Mouse (Mus musculus) hindbrain, embryonic 13.5 days (tissue): ENCODE results near the gene B9d2. TPM values are rescaled to one million over a fixed set of nuclear protein-coding genes. Genes with fewer than 3 reads are reported as not detected.

Source experiments
- ATAC-seq: fragments of 200-750 bp; cut with Nextera tagmentation; 2 replicates; pipeline ENCODE4 v1.8.0; 2017; ENCODE audit warnings: moderate TSS enrichment; ENCODE audit not compliant: low FRiP score
- H3K27ac ChIP-seq: fragments of 300-500 bp; sonication (generic); 2 replicates; pipeline ENCODE4 v1.5.1; 2015; ENCODE audit warnings: inconsistent platforms, mild to moderate bottlenecking, moderate library complexity
- H3K27me3 ChIP-seq: fragments of 300-500 bp; sonication (generic); 2 replicates; pipeline ENCODE4 v1.6.1; 2015; ENCODE audit warnings: mild to moderate bottlenecking, inconsistent platforms
- H3K36me3 ChIP-seq: fragments of 300-500 bp; sonication (generic); 2 replicates; pipeline ENCODE4 v1.6.1; 2015; ENCODE audit warnings: mild to moderate bottlenecking, inconsistent platforms
- H3K4me1 ChIP-seq: fragments of 300-500 bp; sonication (generic); replicated peaks from 2 replicates; pipeline ENCODE4 v1.6.1; 2015; ENCODE audit warnings: inconsistent platforms
- H3K4me2 ChIP-seq: fragments of 300-500 bp; sonication (generic); 2 replicates; pipeline ENCODE4 v1.6.1; 2015; ENCODE audit warnings: inconsistent platforms, mild to moderate bottlenecking, moderate library complexity
- H3K4me3 ChIP-seq: fragments of 300-500 bp; sonication (generic); 2 replicates; pipeline ENCODE4 v1.5.1; 2015; ENCODE audit warnings: mild to moderate bottlenecking, inconsistent platforms
- H3K9ac ChIP-seq: fragments of 300-500 bp; sonication (generic); 2 replicates; pipeline ENCODE4 v1.6.1; 2015; ENCODE audit warnings: mild to moderate bottlenecking, inconsistent platforms
- H3K9me3 ChIP-seq: fragments of 300-500 bp; sonication (generic); 2 replicates; pipeline ENCODE4 v1.6.1; 2016; ENCODE audit warnings: inconsistent platforms
- WGBS: fragments of 180-500 bp; shearing (Covaris S2); methylation state at CpG from one replicate; pipeline ENCODE4 v1.1.7; 2015; 5-methylcytosine and 5-hydroxymethylcytosine counted together
- polyA plus RNA-seq: library from polyadenylated mRNA; unstranded; fragments of >200 nt; fragmentation: Nextera tagmentation; extraction: Ambion mirVana; gene quantifications from 2 replicates; pipeline ENCODE4 v1.2.1, GENCODE M21; 2015

Gene B9d2
- polyA plus RNA-seq: 40.0 and 41.5 TPM in 2 replicates

DNA sequence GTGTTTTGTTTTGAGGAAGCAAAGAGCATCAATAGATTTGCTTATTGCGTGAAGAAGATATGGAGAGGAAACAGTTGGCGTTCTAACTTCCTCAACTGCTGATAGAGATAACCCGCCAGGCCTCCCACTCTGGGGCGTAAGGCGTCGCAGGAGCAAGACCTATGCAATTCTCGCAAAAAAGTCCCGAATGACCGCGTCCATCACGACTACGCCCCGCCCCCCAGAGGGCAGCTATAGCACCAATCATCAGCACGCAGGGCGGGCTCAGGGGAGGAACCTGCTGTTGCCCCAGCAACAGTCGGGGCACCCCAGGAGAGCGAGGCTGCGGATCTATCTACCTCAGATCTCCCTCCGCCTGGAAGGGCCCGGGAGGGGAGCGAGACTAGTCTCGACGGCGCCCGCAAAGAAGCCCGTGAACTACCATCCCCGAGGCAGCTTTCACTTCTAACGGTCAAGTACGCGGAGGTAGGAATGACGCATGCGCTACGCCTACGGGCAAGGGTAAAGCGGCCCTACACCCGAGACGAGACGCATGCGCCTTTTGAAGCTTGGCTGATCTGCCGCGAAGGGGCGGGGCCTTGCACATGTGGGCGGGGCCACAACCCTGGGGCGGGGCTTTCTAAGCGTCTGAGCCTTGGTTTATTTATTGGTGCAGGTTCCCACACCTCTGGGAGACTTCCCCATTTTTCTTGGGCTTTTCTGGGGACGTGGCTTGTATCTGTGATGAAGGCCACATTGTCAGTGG lies at the start of gene B9d2:
Gene B9d2, plus strand, starts transcription at position 267 of the 745 bp plus-strand sequence.
- H3K27ac ChIP-seq: peak within 1 kb of the TSS; percentile 95
- H3K36me3 ChIP-seq: peaks cover 6% of the 10 kb centered on the region; the same call in 1 of the 2 replicates
- peak within 1 kb of the TSS; percentile 76 for H3K9ac ChIP-seq
- peaks cover 36% of the 10 kb centered on the region for H3K27me3 ChIP-seq
- peak within 1 kb of the TSS; percentile 61 for H3K4me2 ChIP-seq
- under 1% methylated on average over 46 of the region's 46 CpGs for WGBS
- ATAC-seq: peak; percentile 93
- H3K4me3 ChIP-seq: peak within 1 kb of the TSS; percentile 58
- H3K9me3 ChIP-seq: no peaks in the 10 kb centered on the region
- peaks cover 22% of the 10 kb centered on the region for H3K4me1 ChIP-seq

- Histone ChIP-seq H3K4me2 (no peak overlapping the region), H3K27me3 (peaks cover 22% of the 10 kb centered on the region), H3K4me1 (peaks cover 5% of the 10 kb centered on the region), H3K27ac (no peak overlapping the region), H3K36me3 (peaks cover 83% of the 10 kb centered on the region), H3K9ac (no peak overlapping the region), H3K4me3 (no peak overlapping the region), H3K9me3 (no peaks in the 10 kb centered on the region)
- ATAC-seq: no peak
- WGBS: 96% methylated on average over 5 of the region's 5 CpGs
Observed at GRCm38 (mm10) chr7:25632679-25633078, 47.9 kb upstream of the B9d2 start.

DNA sequence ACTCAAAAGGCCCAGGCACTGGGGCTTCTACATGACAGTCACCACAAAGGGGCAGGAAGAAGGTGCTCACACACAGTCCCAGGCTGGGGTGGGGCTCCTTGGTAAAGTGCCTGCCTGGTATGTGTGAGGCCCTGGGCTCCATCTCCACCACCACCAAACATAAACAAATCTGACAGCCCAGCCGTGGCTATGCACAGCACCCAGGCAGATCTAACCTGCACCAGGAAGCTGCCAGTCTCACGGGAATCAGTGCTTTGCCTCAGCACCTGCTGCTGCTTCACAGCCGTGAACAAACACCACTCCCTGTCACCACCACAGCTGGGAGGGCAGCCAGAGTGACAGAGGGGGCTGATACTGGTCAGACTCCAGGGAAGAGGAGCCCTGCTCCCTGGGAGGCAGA lies 44.2 kb upstream of the B9d2 start:
- Histone ChIP-seq H3K27ac (no peak overlapping the region), H3K27me3 (no peaks in the 10 kb centered on the region), H3K9ac (no peak overlapping the region; the same call in 1 of the 2 replicates), H3K4me2 (no peak overlapping the region), H3K9me3 (no peaks in the 10 kb centered on the region), H3K4me1 (no peaks in the 10 kb centered on the region), H3K36me3 (peaks cover 87% of the 10 kb centered on the region), H3K4me3 (no peak overlapping the region)
- no peak for ATAC-seq
- WGBS: 86% methylated on average over 3 of the region's 3 CpGs

- Histone ChIP-seq H3K4me2 (no peak overlapping the region), H3K36me3 (peaks cover 84% of the 10 kb centered on the region), H3K9ac (no peak overlapping the region), H3K4me3 (no peak overlapping the region), H3K27ac (no peak overlapping the region), H3K9me3 (no peaks in the 10 kb centered on the region), H3K27me3 (no peaks in the 10 kb centered on the region), H3K4me1 (no peaks in the 10 kb centered on the region)
- WGBS: 93% methylated on average over 5 of the region's 5 CpGs
- ATAC-seq: no peak
Observed at GRCm38 (mm10) chr7:25637099-25637498, 43.5 kb upstream of the B9d2 start.

DNA sequence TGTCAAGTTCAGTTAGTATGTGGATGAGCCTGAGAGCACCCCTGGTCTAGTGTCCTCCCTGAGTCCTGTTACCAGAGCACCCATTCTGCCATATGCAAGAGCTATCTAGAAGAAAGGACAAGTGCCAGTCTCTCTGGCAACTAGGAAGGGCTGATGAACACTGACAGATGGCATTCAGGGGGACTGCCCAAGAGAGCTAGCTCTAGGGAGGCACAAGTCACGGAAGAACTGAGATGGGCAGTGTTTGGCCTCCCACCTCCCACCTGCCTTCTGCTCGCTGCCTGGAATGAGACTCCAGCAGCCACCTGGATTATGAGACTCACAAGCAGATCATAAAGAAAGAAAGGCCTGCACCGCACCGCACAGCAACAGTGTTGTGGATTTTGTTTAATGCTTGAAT lies 40.8 kb upstream of the B9d2 start:
- H3K27ac ChIP-seq: no peak overlapping the region
- no peak for ATAC-seq
- H3K27me3 ChIP-seq: no peaks in the 10 kb centered on the region
- no peak overlapping the region for H3K9ac ChIP-seq
- H3K4me3 ChIP-seq: no peak overlapping the region
- H3K9me3 ChIP-seq: no peaks in the 10 kb centered on the region
- WGBS: 89% methylated on average over 4 of the region's 4 CpGs
- peaks cover 61% of the 10 kb centered on the region for H3K36me3 ChIP-seq
- no peaks in the 10 kb centered on the region for H3K4me1 ChIP-seq
- H3K4me2 ChIP-seq: no peak overlapping the region

DNA sequence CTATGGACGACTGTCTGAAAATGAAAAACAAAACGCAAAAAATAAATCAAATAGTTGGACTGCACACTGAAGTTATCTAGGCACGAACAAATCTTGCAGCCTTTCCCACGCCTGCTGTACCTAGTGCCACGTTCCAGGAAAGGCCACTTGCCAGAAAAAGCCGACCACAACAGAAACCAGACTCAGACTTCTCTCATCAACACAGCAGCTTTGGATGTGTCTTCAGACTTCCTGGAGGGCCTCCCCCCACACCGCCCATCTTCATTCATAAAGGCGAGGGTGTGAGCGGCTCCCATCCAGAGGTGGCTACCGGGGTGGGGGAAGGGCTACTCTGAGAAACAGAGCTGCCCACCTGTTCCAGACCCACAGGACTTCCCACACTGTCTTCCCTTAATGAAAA lies 36.4 kb upstream of the B9d2 start:
- ATAC-seq: no peak
- Histone ChIP-seq H3K4me3 (no peak overlapping the region), H3K27me3 (no peaks in the 10 kb centered on the region), H3K9ac (no peak overlapping the region), H3K27ac (no peak overlapping the region), H3K4me2 (no peak overlapping the region), H3K9me3 (no peaks in the 10 kb centered on the region), H3K4me1 (no peaks in the 10 kb centered on the region), H3K36me3 (peaks cover 33% of the 10 kb centered on the region)
- 86% methylated on average over 10 of the region's 10 CpGs for WGBS

DNA sequence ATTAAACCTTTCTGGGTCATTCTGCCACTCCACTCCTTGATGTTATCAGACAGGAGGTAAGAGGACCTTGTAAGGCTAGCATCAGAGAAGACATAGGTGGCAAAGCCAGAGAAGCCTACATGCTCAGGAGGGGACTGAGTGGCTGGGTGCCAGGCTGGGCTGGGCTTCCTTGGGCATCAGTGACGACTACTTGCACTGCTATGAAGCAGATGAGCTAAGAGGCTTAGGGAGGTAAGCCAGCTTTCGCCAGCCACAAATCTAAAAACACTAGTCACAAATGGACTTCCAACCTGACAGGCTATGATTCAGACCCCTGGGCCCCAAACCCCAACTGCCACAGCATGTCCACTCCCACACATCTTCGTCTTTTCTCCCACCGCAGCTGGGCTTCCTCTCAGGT lies 35.9 kb upstream of the B9d2 start:
- no peak overlapping the region for H3K27ac ChIP-seq
- H3K27me3 ChIP-seq: no peaks in the 10 kb centered on the region
- H3K4me1 ChIP-seq: no peaks in the 10 kb centered on the region
- no peak overlapping the region for H3K4me2 ChIP-seq
- ATAC-seq: no peak
- no peak overlapping the region for H3K4me3 ChIP-seq
- WGBS: 89% methylated on average over 4 of the region's 4 CpGs
- H3K9ac ChIP-seq: no peak overlapping the region
- peaks cover 28% of the 10 kb centered on the region for H3K36me3 ChIP-seq
- no peaks in the 10 kb centered on the region for H3K9me3 ChIP-seq

- no peak for ATAC-seq
- H3K9ac ChIP-seq: no peak overlapping the region
Observed at GRCm38 (mm10) chr7:25645074-25645473, 35.5 kb upstream of the B9d2 start.

GRCm38 (mm10) chr7:25647574-25648123 lies 32.9 kb upstream of the B9d2 start:
- no peaks in the 10 kb centered on the region for H3K27me3 ChIP-seq
- no peak overlapping the region for H3K9ac ChIP-seq
- no peaks in the 10 kb centered on the region for H3K4me1 ChIP-seq
- peaks cover 11% of the 10 kb centered on the region for H3K36me3 ChIP-seq
- H3K27ac ChIP-seq: no peak overlapping the region
- no peak for ATAC-seq
- no peak overlapping the region for H3K4me3 ChIP-seq
- H3K4me2 ChIP-seq: no peak overlapping the region
- 61% methylated on average over 5 of the region's 5 CpGs for WGBS
- H3K9me3 ChIP-seq: no peaks in the 10 kb centered on the region

More at GRCm38 (mm10) chr7:25645074-25645473, 35.5 kb upstream of the B9d2 start:
- WGBS: 57% methylated on average over 14 of the region's 14 CpGs
- no peak overlapping the region for H3K27ac ChIP-seq
- H3K4me1 ChIP-seq: no peaks in the 10 kb centered on the region
- H3K36me3 ChIP-seq: peaks cover 24% of the 10 kb centered on the region
- H3K4me2 ChIP-seq: no peak overlapping the region
- no peaks in the 10 kb centered on the region for H3K27me3 ChIP-seq
- H3K9me3 ChIP-seq: no peaks in the 10 kb centered on the region
- H3K4me3 ChIP-seq: no peak overlapping the region

DNA sequence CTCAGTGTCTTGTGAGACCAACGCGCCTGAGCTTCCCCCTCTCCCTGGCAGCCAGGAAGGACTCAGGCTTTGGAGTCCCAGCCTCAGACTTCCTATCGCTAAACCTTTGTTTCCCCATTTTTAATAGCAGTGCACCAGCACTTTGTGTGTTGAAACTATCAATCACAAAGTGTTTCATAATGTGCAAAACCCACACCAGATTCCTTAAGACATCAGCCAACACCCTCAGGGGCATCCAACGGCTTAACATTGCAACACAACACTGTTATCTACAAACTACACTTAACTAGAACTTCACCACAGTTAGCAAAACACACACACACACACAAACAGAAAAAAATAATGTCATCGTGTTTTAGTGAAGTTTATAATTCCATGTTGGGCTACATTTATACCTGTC lies 30.7 kb upstream of the B9d2 start:
- Histone ChIP-seq H3K27ac (no peak overlapping the region), H3K4me2 (no peak overlapping the region), H3K4me3 (no peak overlapping the region), H3K9ac (no peak overlapping the region), H3K27me3 (no peaks in the 10 kb centered on the region), H3K4me1 (no peaks in the 10 kb centered on the region), H3K9me3 (no peaks in the 10 kb centered on the region), H3K36me3 (peaks cover 13% of the 10 kb centered on the region)
- WGBS: 87% methylated on average over 5 of the region's 5 CpGs
- ATAC-seq: no peak

DNA sequence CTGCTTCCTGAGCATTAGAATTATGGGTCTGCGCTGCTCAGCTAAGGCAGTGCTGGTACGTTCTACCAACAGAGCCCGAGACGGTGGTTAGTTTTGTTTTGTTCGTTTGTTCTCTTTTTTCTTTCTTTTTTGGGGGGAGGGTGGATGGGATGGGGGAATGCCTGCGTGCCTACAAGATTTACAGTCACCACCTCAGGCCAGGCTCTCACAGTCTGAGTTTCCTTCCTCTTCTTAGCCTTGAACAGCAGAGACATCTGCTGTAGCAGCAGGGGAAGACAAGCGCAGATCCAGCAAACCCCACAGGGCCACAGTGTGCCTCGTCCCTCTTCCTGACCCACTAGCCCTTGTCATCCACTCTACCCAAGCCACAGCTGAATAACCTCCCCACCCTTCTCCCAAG lies 29.3 kb upstream of the B9d2 start:
- H3K4me3 ChIP-seq: no peak overlapping the region
- H3K36me3 ChIP-seq: 0 out of 2 replicates have a peak, but pooled peaks cover 6% of the 10 kb centered on the region
- 91% methylated on average over 8 of the region's 8 CpGs for WGBS

GRCm38 (mm10) chr7:25652244-25652759 lies 28.3 kb upstream of the B9d2 start:
- Histone ChIP-seq H3K27me3 (no peaks in the 10 kb centered on the region), H3K4me2 (no peak overlapping the region), H3K4me1 (peaks cover 16% of the 10 kb centered on the region), H3K36me3 (0 out of 2 replicates have a peak, but pooled peaks cover 6% of the 10 kb centered on the region), H3K4me3 (no peak overlapping the region), H3K27ac (no peak overlapping the region), H3K9me3 (no peaks in the 10 kb centered on the region), H3K9ac (no peak overlapping the region)
- ATAC-seq: no peak
- 94% methylated on average over 12 of the region's 12 CpGs for WGBS

More for the DNA sequence above, 29.3 kb upstream of the B9d2 start:
- Histone ChIP-seq H3K9me3 (no peaks in the 10 kb centered on the region), H3K27ac (no peak overlapping the region), H3K9ac (no peak overlapping the region), H3K27me3 (no peaks in the 10 kb centered on the region), H3K4me1 (peaks cover 7% of the 10 kb centered on the region), H3K4me2 (no peak overlapping the region)
- ATAC-seq: no peak
